Mouse (Mus musculus) CD8-positive naive resting alpha-beta T cell, adult 2 months (primary cell): ENCODE measurements around the gene Chil4.

Source experiments
- DNase-seq, 2 experiments: peaks; one replicate each; pipeline ENCODE4 v3.0.0; 2022; ENCODE audit warnings: low read depth in 2 of 2, low spot score in 2 of 2

Chil4 gene

GRCm38 (mm10) chr3:106170522-106171053, 48.7 kb downstream of the Chil4 start:
- DNase-seq, result no peak

GRCm38 (mm10) chr3:106167464-106167863, 51.8 kb downstream of the Chil4 start, which contains the start of gene Chil3:
Gene Chil3, minus strand, starts transcription at chr3:106167564.
- DNase-seq, result no peak

DNA sequence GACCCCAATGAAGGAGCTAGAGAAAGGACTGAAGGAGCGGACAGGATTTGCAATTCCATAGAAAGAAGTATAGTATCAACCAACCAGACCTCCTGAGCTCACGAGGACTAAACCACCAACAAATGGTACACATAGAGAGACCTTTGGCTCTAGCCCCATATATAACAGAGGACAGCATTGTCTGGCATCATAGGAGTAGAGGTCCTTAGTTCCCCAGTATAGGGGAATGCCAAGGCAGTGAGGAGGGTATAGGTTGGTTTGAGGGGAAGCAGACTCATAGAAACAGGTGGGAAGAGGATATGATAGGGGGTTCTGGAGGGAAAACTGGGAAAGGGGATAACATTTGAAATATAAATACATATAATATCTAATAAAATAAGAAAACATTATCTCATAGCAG, 64.9 kb downstream of the Chil4 start:
- DNase-seq, result no peak
